Mouse (Mus musculus) embryonic fibroblast, embryonic 13.5 days (primary cell): ENCODE data around the gene Pak6. TPM values are rescaled to one million over a fixed set of nuclear protein-coding genes. Genes with fewer than 3 reads are reported as not detected.
A peak's percentile ranks its signal among the peaks of the same experiment; 100 is the strongest.

ENCODE experiments used
- H3K27ac ChIP-seq: 2 replicates; pipeline ENCODE4 v1.5.1; 2012; ENCODE audit warnings: low read length, control low read depth, inconsistent platforms; ENCODE audit not compliant: insufficient read depth
- H3K4me1 ChIP-seq: 2 replicates; pipeline ENCODE4 v1.6.1; 2011; ENCODE audit warnings: low read length; ENCODE audit not compliant: control insufficient read depth, insufficient read depth
- H3K4me3 ChIP-seq: 2 replicates; pipeline ENCODE4 v1.5.1; 2011; ENCODE audit warnings: mild to moderate bottlenecking, control low read depth, low read length; ENCODE audit not compliant: insufficient read depth
- CTCF ChIP-seq: IDR thresholded peaks from 2 replicates; pipeline ENCODE4 v1.5.1; 2011; ENCODE audit warnings: mild to moderate bottlenecking, control low read depth, low read length, moderate library complexity, borderline replicate concordance; ENCODE audit not compliant: insufficient read depth
- POLR2A ChIP-seq: IDR thresholded peaks from 2 replicates; pipeline ENCODE4 v1.6.1; 2011; ENCODE audit warnings: low read depth, mild to moderate bottlenecking, control low read depth, low read length, moderate library complexity
- polyA plus RNA-seq: library from polyadenylated mRNA; stranded (reverse); fragments of >200 nt; gene quantifications from 2 replicates; pipeline ENCODE4 v1.2.4, GENCODE M21; 2011; ENCODE audit warnings: low read depth; ENCODE audit not compliant: missing spikeins, insufficient read length

Pak6 gene
- polyA plus RNA-seq, 1 experiment = 0.19 TPM

DNA sequence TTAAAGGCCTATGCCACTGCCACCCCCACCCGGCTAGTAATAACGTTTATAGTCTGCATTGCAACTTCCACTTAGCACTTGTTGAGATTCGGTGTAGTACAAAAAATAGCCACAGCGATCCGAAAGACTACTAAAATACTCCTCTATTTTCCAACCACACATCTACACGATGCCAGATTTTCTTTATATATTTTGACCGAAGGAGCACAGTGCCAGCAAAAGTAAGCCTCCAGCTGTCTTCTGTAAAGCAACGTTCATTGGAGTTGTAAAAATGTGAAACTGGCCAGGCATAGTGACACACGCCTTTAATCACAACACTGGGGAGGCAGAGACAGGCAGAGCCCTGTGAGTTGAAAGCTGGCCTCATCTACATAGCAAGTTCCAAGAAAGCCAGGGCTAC, 78.1 kb downstream of the Pak6 start:
- TF ChIP-seq CTCF (no peak), POLR2A (no peak)
- H3K4me3 ChIP-seq = no peak overlapping the region
- no peak overlapping the region for H3K27ac ChIP-seq
- 0 out of 2 replicates have a peak, but pooled peaks cover 3% of the 10 kb centered on the region for H3K4me1 ChIP-seq

DNA sequence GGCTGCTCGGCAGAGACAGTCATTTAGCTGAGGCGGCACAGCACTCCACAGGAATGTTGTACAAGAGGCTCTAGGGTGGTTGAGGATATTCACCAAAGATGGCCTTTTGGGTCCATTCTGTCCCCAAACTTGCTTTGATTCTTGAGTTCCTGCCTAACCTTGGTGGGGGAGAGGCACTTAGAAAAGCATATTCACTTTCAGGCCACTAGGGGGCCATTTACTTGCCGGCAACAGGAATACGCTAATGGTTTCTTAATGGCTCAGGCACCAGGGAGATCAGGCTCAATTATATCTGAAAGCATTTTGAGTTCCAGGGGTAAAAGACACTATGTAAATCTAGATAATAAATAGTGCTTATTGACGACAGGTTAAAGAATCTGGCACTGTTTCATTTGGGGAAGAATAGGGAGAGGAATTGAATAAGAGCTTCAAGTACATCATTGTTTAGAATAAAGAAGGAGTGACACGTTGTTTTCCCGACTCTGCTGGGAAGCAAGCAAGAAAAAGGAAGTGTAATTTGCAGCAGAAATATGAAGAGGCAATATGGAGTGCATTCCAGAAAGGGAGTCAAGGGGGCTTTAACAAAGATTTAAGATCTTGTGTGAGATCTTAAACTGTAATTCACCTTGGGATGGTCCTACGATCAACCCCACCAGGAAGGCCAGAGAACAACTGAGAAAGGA, 80.3 kb downstream of the Pak6 start:
- H3K27ac ChIP-seq = no peak overlapping the region
- H3K4me1 ChIP-seq = peaks cover 12% of the 10 kb centered on the region; the same call in 1 of the 2 replicates
- no peak overlapping the region for H3K4me3 ChIP-seq
- TF ChIP-seq POLR2A (no peak), CTCF (no peak)

DNA sequence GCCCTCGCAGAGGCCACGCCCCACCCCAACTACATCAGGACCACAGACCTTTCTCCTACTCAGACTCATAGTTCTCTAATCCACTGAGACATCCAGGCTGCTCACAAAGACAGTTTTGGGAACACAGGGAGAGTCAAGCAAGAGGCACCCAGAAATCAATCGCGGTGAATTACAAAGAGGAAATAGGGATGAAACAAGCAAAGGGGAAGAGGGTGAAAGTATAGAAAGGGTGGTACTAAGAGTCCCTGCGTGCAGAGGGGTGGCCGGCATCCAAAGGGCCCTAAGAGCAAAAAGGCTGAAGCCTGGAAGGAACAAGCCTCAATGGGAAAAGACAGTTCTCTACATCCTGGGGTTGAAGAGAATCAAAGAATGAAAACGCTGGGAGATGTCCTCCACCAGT, 81.5 kb downstream of the Pak6 start:
- Histone ChIP-seq H3K4me3 (no peak overlapping the region), H3K27ac (no peak overlapping the region), H3K4me1 (peaks cover 15% of the 10 kb centered on the region)
- TF ChIP-seq CTCF (no peak), POLR2A (no peak)

DNA sequence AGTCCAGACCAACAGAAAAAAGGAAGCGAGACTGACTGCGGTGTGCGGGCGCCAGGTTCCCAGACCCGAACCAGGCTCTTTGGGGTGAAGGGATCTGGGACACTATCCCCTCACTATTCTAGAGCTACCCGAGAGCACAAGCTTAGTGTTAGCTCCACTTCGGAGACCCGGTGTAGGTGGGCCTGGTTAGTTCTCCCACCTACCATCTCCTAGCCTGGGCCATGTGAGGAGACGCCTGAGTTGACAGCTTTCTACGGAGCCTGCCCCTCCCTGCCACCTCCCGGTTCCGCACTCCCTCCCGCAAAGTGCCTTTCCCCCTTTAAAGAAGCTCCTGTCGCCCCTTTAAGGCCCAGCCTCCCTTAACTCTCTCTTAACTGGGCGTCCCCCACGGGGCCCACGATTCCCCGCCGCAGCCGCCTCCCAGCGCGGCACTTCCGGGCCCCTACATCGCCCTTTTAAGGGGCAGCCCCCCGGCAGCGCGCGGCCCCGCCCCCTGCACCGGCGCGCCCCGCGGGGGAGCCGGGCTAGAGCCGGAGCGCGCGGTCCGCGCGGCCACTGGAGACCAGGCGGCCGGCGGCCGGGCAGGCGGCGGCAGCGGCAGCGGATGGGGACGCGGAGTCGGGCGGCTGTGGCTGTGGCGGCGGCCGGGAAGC, 82.3 kb downstream of the Pak6 start, which contains the start of gene Inafm2:
Gene Inafm2 (plus strand): TSS at position 527 of the 653 bp plus-strand sequence.
- TF ChIP-seq POLR2A (peak; percentile 61), CTCF (no peak)
- Histone ChIP-seq H3K27ac (no peak within 1 kb of the TSS), H3K4me1 (peaks cover 15% of the 10 kb centered on the region), H3K4me3 (peak within 1 kb of the TSS; percentile 72)

DNA sequence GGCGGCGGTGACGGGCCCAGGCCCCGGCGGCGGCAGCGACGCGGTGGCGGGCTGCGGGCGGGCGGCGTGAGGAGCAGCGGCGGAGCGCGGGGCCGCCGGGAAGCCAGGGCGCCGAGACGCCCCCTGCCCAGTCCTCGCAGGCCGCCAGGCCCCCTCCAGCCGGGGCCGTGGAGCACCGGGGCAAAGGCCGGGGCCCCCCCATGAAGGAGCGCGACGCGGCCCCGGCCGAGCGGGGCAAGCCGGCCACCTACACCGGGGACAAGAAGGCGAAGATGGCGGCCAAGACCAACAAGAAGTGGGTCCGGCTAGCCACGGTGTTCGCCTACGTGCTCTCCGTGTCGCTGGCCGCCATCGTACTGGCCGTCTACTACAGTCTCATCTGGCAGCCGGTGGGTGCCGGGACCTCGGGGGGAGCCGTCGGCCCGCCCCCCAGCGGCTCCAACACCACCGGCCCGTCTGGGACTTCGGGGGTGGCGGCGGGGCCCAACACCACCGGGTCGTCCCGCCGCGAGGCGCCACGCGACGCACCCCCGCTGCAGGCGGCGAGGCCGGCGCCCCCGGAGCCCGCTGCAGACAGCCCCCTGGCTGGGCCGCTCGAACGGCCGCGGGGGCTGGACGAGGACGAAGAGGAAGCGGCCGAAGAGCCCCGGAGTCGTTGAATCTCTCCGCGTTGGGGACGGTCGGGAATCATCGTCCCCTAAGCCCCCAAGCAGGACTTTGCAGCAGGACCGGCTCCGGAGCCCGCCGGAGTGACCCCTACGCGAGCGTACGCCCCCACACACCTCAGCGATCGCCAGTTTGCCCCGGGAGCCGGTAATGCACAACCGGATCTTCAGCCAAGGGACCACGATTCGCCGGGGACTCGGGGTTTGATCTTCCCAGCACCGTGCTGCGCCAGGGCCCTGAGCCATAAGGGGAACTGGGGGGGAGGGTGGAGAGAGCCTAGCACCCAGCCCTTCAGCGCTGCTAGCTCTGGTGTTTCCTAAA, 83.1 kb downstream of the Pak6 start:
- no peak overlapping the region for H3K27ac ChIP-seq
- peak overlapping the region; percentile 72 for H3K4me3 ChIP-seq
- TF ChIP-seq POLR2A (no peak), CTCF (no peak)
- H3K4me1 ChIP-seq = peaks cover 15% of the 10 kb centered on the region

DNA sequence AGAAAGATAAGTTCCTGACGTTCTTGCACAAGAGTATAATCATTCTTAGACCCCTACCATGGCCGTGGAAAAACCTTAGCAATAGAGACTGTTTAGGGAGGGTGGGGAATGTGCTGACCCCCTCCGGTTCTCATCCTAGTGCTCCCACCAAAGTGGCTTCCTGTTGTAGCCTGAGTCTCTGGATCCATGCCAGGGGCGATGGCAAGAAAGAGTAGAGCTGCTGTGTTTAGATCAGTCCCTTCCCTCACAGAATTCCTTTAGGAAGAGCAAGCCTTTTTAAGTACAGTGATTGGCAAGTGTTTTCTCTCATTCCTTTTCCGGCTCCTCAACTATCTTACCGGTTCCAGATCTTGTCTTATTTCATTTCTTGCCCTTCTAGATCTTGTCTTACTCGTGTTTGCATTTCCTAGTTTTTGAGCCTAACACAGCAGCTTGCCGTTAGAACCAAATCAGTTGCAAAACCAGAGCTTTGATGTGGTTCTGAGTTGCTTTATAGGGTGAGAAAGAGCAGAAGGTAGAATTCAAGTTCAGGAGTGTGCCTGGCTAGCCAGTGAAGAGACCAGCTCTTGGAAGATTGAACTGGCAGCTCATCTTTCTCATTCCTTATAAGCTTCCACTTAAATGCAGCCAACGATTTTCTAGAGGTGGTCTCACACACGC, 84.3 kb downstream of the Pak6 start:
- Histone ChIP-seq H3K4me1 (peaks cover 15% of the 10 kb centered on the region), H3K4me3 (peak overlapping the region; percentile 72), H3K27ac (no peak overlapping the region)
- TF ChIP-seq POLR2A (no peak), CTCF (no peak)

Other genes starting within 250 kb of the Pak6 start
- gene Srp14, start 183.6 kb upstream of the Pak6 start, polyA plus RNA-seq = 203 and 217 TPM in 2 replicates
- gene Bmf, start 113.6 kb upstream of the Pak6 start, polyA plus RNA-seq = 2.7 and 10.1 TPM in 2 replicates
- gene Bub1b, start 65.1 kb upstream of the Pak6 start, polyA plus RNA-seq = 44.7 and 75.2 TPM in 2 replicates
- gene Ankrd63, start 40.7 kb downstream of the Pak6 start, polyA plus RNA-seq = not detected in 2 replicates
- gene Plcb2, start 65.1 kb downstream of the Pak6 start, polyA plus RNA-seq = 0.49 TPM in 1 of 2 replicates, not detected in the other
- 17.3 and 19.0 TPM in 2 replicates for gene Inafm2, start 82.5 kb downstream of the Pak6 start, polyA plus RNA-seq
- gene Ccdc9b, start 99.4 kb downstream of the Pak6 start, polyA plus RNA-seq = 17.9 and 27.9 TPM in 2 replicates
- not detected in 2 replicates for gene Phgr1, start 109.5 kb downstream of the Pak6 start, polyA plus RNA-seq
- 0.07 and 0.11 TPM in 2 replicates for gene Disp2, start 116.4 kb downstream of the Pak6 start, polyA plus RNA-seq
- 38.4 and 59.0 TPM in 2 replicates for gene Knstrn, start 150.7 kb downstream of the Pak6 start, polyA plus RNA-seq
- 41.4 and 42.2 TPM in 2 replicates for gene Ivd, start 198.7 kb downstream of the Pak6 start, polyA plus RNA-seq
- 12.9 and 15.3 TPM in 2 replicates for gene Bahd1, start 237.1 kb downstream of the Pak6 start, polyA plus RNA-seq